Mouse (Mus musculus): ENCODE measurements around the gene Hectd3. TPM values are rescaled to one million over a fixed set of nuclear protein-coding genes. Genes with fewer than 3 reads are reported as not detected.

The Hectd3 gene
- total RNA-seq, 2 experiments from 2014 or later: 41.5 to 49.4 TPM

- DNase-seq (ENCODE audit: extremely low spot score in 1 of 2, low spot score in 1 of 2): no peak
Observed at GRCm38 (mm10) chr4:117014901-117015415, 19.8 kb downstream of the Hectd3 start.

GRCm38 (mm10) chr4:117017738-117018137 is 22.6 kb downstream of the Hectd3 start:
- DNase-seq (ENCODE audit: extremely low spot score in 1 of 2, low spot score in 1 of 2): no peak

GRCm38 (mm10) chr4:117018327-117018726 is 23.2 kb downstream of the Hectd3 start:
- DNase-seq (ENCODE audit: extremely low spot score in 1 of 2, low spot score in 1 of 2): no peak

GRCm38 (mm10) chr4:117019206-117020134 is 24.4 kb downstream of the Hectd3 start, which contains the start of gene Eif2b3:
Eif2b3 (plus strand) TSS chr4:117019402.
- peak; percentile 81 to 84 for DNase-seq (ENCODE audit: extremely low spot score in 1 of 2, low spot score in 1 of 2)

GRCm38 (mm10) chr4:117023469-117023868 is 28.4 kb downstream of the Hectd3 start:
- no peak for DNase-seq (ENCODE audit: extremely low spot score in 1 of 2, low spot score in 1 of 2)

GRCm38 (mm10) chr4:117031105-117031504 is 36.0 kb downstream of the Hectd3 start:
- no peak for DNase-seq (ENCODE audit: extremely low spot score in 1 of 2, low spot score in 1 of 2)

GRCm38 (mm10) chr4:117039925-117040687 is 45.0 kb downstream of the Hectd3 start:
- peak; percentile 58 to 76 for DNase-seq (ENCODE audit: extremely low spot score in 1 of 2, low spot score in 1 of 2)

- no peak for DNase-seq (ENCODE audit: extremely low spot score in 1 of 2, low spot score in 1 of 2)
Observed at GRCm38 (mm10) chr4:117040791-117041190, 45.7 kb downstream of the Hectd3 start.

- DNase-seq (ENCODE audit: extremely low spot score in 1 of 2, low spot score in 1 of 2): no peak
Observed at GRCm38 (mm10) chr4:117041283-117041721, 46.2 kb downstream of the Hectd3 start.

GRCm38 (mm10) chr4:117048836-117049235 is 53.7 kb downstream of the Hectd3 start:
- DNase-seq (ENCODE audit: extremely low spot score in 1 of 2, low spot score in 1 of 2): no peak

DNA sequence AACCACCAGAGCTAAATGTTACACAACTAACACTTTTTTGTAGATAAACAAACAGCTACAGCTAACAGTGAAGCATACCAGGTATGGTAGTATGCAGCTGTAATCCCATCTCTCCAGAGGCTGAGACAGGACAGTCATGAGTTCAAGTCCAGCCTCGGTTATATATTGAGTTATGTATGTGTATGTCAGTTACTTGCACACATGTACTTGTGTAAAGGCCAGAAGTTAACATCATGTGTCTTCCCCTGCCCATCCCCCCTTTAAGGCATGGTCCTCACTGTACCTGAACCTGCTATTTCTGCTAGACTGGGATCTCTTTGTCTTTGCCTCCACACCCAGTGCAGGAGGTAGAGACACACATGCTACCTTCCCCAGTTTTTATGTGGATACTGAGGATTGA is 54.4 kb downstream of the Hectd3 start:
- no peak for DNase-seq (ENCODE audit: extremely low spot score in 1 of 2, low spot score in 1 of 2)

GRCm38 (mm10) chr4:117052626-117053025 is 57.5 kb downstream of the Hectd3 start:
- no peak for DNase-seq (ENCODE audit: extremely low spot score in 1 of 2, low spot score in 1 of 2)

GRCm38 (mm10) chr4:117053956-117054355 is 58.8 kb downstream of the Hectd3 start:
- DNase-seq (ENCODE audit: extremely low spot score in 1 of 2, low spot score in 1 of 2): no peak

Other genes starting within 250 kb of the Hectd3 start
- 10 to 100 TPM; 12.0 to 13.1 TPM for gene Toe1, start 187.7 kb upstream of the Hectd3 start, total RNA-seq (2021)
- gene Mutyh, start 187.6 kb upstream of the Hectd3 start, total RNA-seq (2021): 1 to 10 TPM; 3.1 to 5.4 TPM
- gene Hpdl, start 173.6 kb upstream of the Hectd3 start, total RNA-seq (2021): 1 to 10 TPM; 4.8 to 5.0 TPM
- gene Zswim5, start 117.9 kb upstream of the Hectd3 start, total RNA-seq (2021): 10 to 100 TPM; 17.1 to 17.9 TPM
- 10 to 100 TPM; 56.9 to 66.1 TPM for gene Urod, start 904 bp upstream of the Hectd3 start, total RNA-seq (2021)
- gene Eif2b3, start 24.1 kb downstream of the Hectd3 start, total RNA-seq (2021): 10 to 100 TPM; 20.6 to 21.2 TPM
- 1 to 10 TPM; 1.4 to 3.0 TPM for gene Ptch2, start 100.8 kb downstream of the Hectd3 start, total RNA-seq (2021)
- gene Btbd19, start 130.4 kb downstream of the Hectd3 start, total RNA-seq (2021): 10 to 100 TPM; 10.5 to 12.1 TPM
- gene Tctex1d4, start 131.5 kb downstream of the Hectd3 start, total RNA-seq (2021): under 1 TPM; 0.27 to 0.75 TPM
- 10 to 100 TPM; 10.9 to 11.9 TPM for gene Plk3, start 138.6 kb downstream of the Hectd3 start, total RNA-seq (2021)
- gene Rps8, start 160.9 kb downstream of the Hectd3 start, total RNA-seq (2021): 100 to 1,000 TPM; 437 to 521 TPM
- gene Kif2c, start 187.3 kb downstream of the Hectd3 start, total RNA-seq (2021): under 1 TPM; 0.47 TPM

Measured in layer of hippocampus, postnatal 25 days (tissue).